19 mouse cellular contexts compared by ENCODE assay signal in genomic region chr10:99081569-99081990, GRCm38 (mm10). TPM values are rescaled to one million over a fixed set of nuclear protein-coding genes. Genes with fewer than 3 reads are reported as not detected.
DNase-seq lines count a peak whose midpoint lies in the region; ATAC-seq and TF ChIP-seq lines count a peak whose summit lies in the region.
"Had no signal": no experiment of that assay in that cellular context is flagged by ENCODE, and none has a peak within 500 bp of the region (broad histone marks: within the 10 kb centered on the region; RNA-seq: fewer than 3 reads in every experiment).

No protein-coding gene starts in this region.

- peaks cover 10% of the 10 kb centered on the region for H3K9me3 ChIP-seq in CH12.LX (replicated peaks; ENCODE audit: low read length)
- H3K9me3 ChIP-seq in midbrain, embryonic 13.5 days: no peaks in the 10 kb centered on the region
- no peaks in the 10 kb centered on the region for H3K9me3 ChIP-seq in forebrain, embryonic 10.5 days
- H3K9me3 ChIP-seq: neural tube, embryonic 15.5 days had no signal

- no peak for TF ChIP-seq CTCF in CH12.LX (conservative IDR thresholded peaks at IDR 0.05 in 1 of 2, IDR thresholded peaks at IDR 0.05 in 1 of 2; ENCODE audit: low read depth in 2 of 2, low read length in 2 of 2)

- no peaks in the 10 kb centered on the region for H3K27me3 ChIP-seq in CH12.LX (replicated peaks)
- H3K27me3 ChIP-seq in midbrain, embryonic 13.5 days: no peaks in the 10 kb centered on the region
- H3K27me3 ChIP-seq in forebrain, embryonic 10.5 days (ENCODE audit: poor library complexity, severe bottlenecking): no peaks in the 10 kb centered on the region
- H3K27me3 ChIP-seq: neural tube, embryonic 15.5 days had no signal

- no peak overlapping the region for H3K4me3 ChIP-seq in CH12.LX (replicated peaks in 1 of 3; ENCODE audit: low read depth in 2 of 3, low read length in 2 of 3, poor library complexity in 1 of 3)
- no peak overlapping the region for H3K4me3 ChIP-seq in midbrain, embryonic 13.5 days (replicated peaks)
- no peak overlapping the region for H3K4me3 ChIP-seq in forebrain, embryonic 10.5 days
- H3K4me3 ChIP-seq: neural tube, embryonic 15.5 days had no signal

- TF ChIP-seq POLR2A in CH12.LX (IDR thresholded peaks at IDR 0.05; ENCODE audit: low read depth, low read length): peak; percentile 50; the same call in 1 of the 2 replicates

- in situ Hi-C loops in CH12.LX (cut with MboI; ENCODE audit: low pct_ligation_motif_present, low pct_unique_long_range_greater_than_20kb, low sequenced_read_pairs): loop anchor here (25.0 kb wide), 3 partner anchors 169 to 594 kb away; partner anchors contain the start of gene Atp2b1

- H3K27ac ChIP-seq in CH12.LX (ENCODE audit: insufficient read depth, low read depth): peak overlapping the region; percentile 74
- no peak overlapping the region for H3K27ac ChIP-seq in midbrain, embryonic 13.5 days
- H3K27ac ChIP-seq in forebrain, embryonic 10.5 days: no peak overlapping the region
- H3K27ac ChIP-seq: hindbrain, embryonic 14.5 days; liver, embryonic 14.5 days; neural tube, embryonic 15.5 days; stomach, postnatal 0 days had no signal

- peak; percentile 27 for DNase-seq in layer of hippocampus, adult 11-12 months (ENCODE audit: low spot score)
- DNase-seq in layer of hippocampus, adult 9-10 months (ENCODE audit: low spot score): no peak
- peak; percentile 98 for DNase-seq in CH12.LX (ENCODE audit: extremely low read depth)
- peak; percentile 81 to 85 for DNase-seq in frontal cortex, adult 2 months (ENCODE audit: extremely low spot score in 1 of 2, low spot score in 1 of 2)
- peak; percentile 38 to 54 for DNase-seq in right cerebral cortex, postnatal 10 days (ENCODE audit: low spot score in 2 of 2)
- DNase-seq in cerebellum, adult 8-10 months: no peak
- no peak for DNase-seq in forebrain, embryonic 10.5 days (ENCODE audit: extremely low spot score, low spot score)
- DNase-seq: cerebellum, postnatal 25 days; layer of hippocampus, postnatal 36 days; lung, postnatal 4 days had no signal

- peaks cover 20 to 74% of the 10 kb centered on the region in 2 experiments for H3K4me1 ChIP-seq in CH12.LX (ENCODE audit: control insufficient read depth in 1 of 2, insufficient read depth in 2 of 2)
- no peaks in the 10 kb centered on the region for H3K4me1 ChIP-seq in midbrain, embryonic 13.5 days (replicated peaks)
- 0 out of 2 replicates have a peak, but pooled peaks cover 5% of the 10 kb centered on the region for H3K4me1 ChIP-seq in forebrain, embryonic 10.5 days

- peak; percentile 97 for TF ChIP-seq EP300 in CH12.LX (IDR thresholded peaks at IDR 0.05; ENCODE audit: low read length)

- ATAC-seq in midbrain, embryonic 13.5 days: no peak

- no peak; the same call in none of the 2 replicates for TF ChIP-seq RAD21 in CH12.LX (IDR thresholded peaks at IDR 0.05; ENCODE audit: low read depth, low read length)

- dilution Hi-C loops in CH12.LX (cut with MboI; ENCODE audit: extremely low pct_ligation_motif_present, extremely low pct_unique_long_range_greater_than_20kb, low sequenced_read_pairs): no loop called here

- WGBS in midbrain, embryonic 13.5 days: 93% methylated on average over 10 of the region's 10 CpGs
- whole genome bisulfite sequencing in forebrain, embryonic 10.5 days: 90% methylated on average over 10 of the region's 10 CpGs

- peaks cover 0 to 1% of the 10 kb centered on the region in 2 experiments for H3K36me3 ChIP-seq in CH12.LX (replicated peaks in 1 of 2; ENCODE audit: control insufficient read depth in 1 of 2, insufficient read depth in 1 of 2, low read length in 1 of 2)
- H3K36me3 ChIP-seq in midbrain, embryonic 13.5 days: no peaks in the 10 kb centered on the region
- no peaks in the 10 kb centered on the region for H3K36me3 ChIP-seq in forebrain, embryonic 10.5 days (replicated peaks)
- H3K36me3 ChIP-seq: neural tube, embryonic 15.5 days had no signal

- H3K4me2 ChIP-seq in CH12.LX (ENCODE audit: insufficient read depth, low read depth, poor library complexity, severe bottlenecking): peak overlapping the region; percentile 77; the same call in 1 of the 2 replicates
- no peak overlapping the region for H3K4me2 ChIP-seq in midbrain, embryonic 13.5 days (replicated peaks)
- H3K4me2 ChIP-seq: heart, embryonic 11.5 days; hindbrain, embryonic 14.5 days; neural tube, embryonic 15.5 days had no signal

- no peaks in the 10 kb centered on the region for H3K79me2 ChIP-seq in CH12.LX (replicated peaks; ENCODE audit: control insufficient read depth, extremely low read depth, insufficient read depth, poor library complexity, severe bottlenecking)

- H3K9ac ChIP-seq in CH12.LX (ENCODE audit: insufficient read depth, low read depth): no peak overlapping the region
- no peak overlapping the region for H3K9ac ChIP-seq in midbrain, embryonic 13.5 days (replicated peaks)
- H3K9ac ChIP-seq: hindbrain, embryonic 14.5 days; liver, embryonic 14.5 days; neural tube, embryonic 15.5 days had no signal

TF ChIP-seq in CH12.LX, 34 proteins besides CTCF, POLR2A, EP300 and RAD21 (continues in another document):
- TF ChIP-seq BHLHE40 (IDR thresholded peaks at IDR 0.05; ENCODE audit: low read depth, low read length) (peak; percentile 90), RCOR1 (conservative IDR thresholded peaks at IDR 0.05; ENCODE audit: low read depth, low read length) (peak; percentile 64; the same call in 1 of the 2 replicates), IRF4 (IDR thresholded peaks at IDR 0.05; ENCODE audit: low read depth, low read length) (peak; percentile 96), POLR2AphosphoS2 (IDR thresholded peaks at IDR 0.05; ENCODE audit: low read depth, low read length) (no peak), NELFE (IDR thresholded peaks at IDR 0.05; ENCODE audit: low read depth, low read length) (0 out of 2 replicates have a peak, but pooled peaks have one; percentile 35), MAX (IDR thresholded peaks at IDR 0.05; ENCODE audit: low read length) (peak; percentile 79), E2F4 (IDR thresholded peaks at IDR 0.05; ENCODE audit: insufficient replicate concordance, low read depth, low read length) (peak; percentile 83; the same call in 1 of the 2 replicates), UBTF (IDR thresholded peaks at IDR 0.05; ENCODE audit: low read depth, low read length) (no peak), GABPA (IDR thresholded peaks at IDR 0.05; ENCODE audit: insufficient replicate concordance, low read depth, low read length) (no peak), SIN3A (IDR thresholded peaks at IDR 0.05; ENCODE audit: low read length) (peak; percentile 39; the same call in 1 of the 2 replicates), MYC (IDR thresholded peaks at IDR 0.05; ENCODE audit: low read depth, low read length) (peak; percentile 63; the same call in 1 of the 2 replicates), JUN (IDR thresholded peaks at IDR 0.05; ENCODE audit: insufficient read depth, low read depth, low read length) (peak; percentile 98), TCF12 (IDR thresholded peaks at IDR 0.05; ENCODE audit: low read depth, low read length) (peak; percentile 93), ZNF384 (IDR thresholded peaks at IDR 0.05; ENCODE audit: low read depth, low read length) (no peak), CHD2 (IDR thresholded peaks at IDR 0.05; ENCODE audit: low read length) (peak; percentile 51; the same call in 1 of the 2 replicates), KAT2A (IDR thresholded peaks at IDR 0.05; ENCODE audit: insufficient replicate concordance, low read length) (no peak), TBP (conservative IDR thresholded peaks at IDR 0.05; ENCODE audit: low read depth, low read length) (peak; percentile 68; the same call in 1 of the 2 replicates), JUND (conservative IDR thresholded peaks at IDR 0.05; ENCODE audit: low read depth, low read length) (peak; percentile 87), MAZ (IDR thresholded peaks at IDR 0.05; ENCODE audit: low read depth, low read length) (no peak; the same call in 1 of the 2 replicates), USF1 (IDR thresholded peaks at IDR 0.05; ENCODE audit: low read depth, low read length) (no peak), CHD1 (IDR thresholded peaks at IDR 0.05; ENCODE audit: low read depth, low read length) (no peak), NRF1 (IDR thresholded peaks at IDR 0.05; ENCODE audit: low read depth, low read length) (peak; percentile 93), MAFK (IDR thresholded peaks at IDR 0.05; ENCODE audit: insufficient replicate concordance, low read length) (peak; percentile 90), MEF2A (IDR thresholded peaks at IDR 0.05; ENCODE audit: borderline replicate concordance, low read depth, low read length) (peak; percentile 100), ZKSCAN1 (IDR thresholded peaks at IDR 0.05; ENCODE audit: borderline replicate concordance, low read depth, low read length) (no peak), ZC3H11A (IDR thresholded peaks at IDR 0.05; ENCODE audit: low read depth, low read length) (no peak), SMC3 (IDR thresholded peaks at IDR 0.05; ENCODE audit: low read depth, low read length) (no peak; the same call in 1 of the 2 replicates), ZMIZ1 (IDR thresholded peaks at IDR 0.05; ENCODE audit: low read depth, low read length) (no peak)

RNA-seq across cellular contexts. Expression of gene Poc1b, which starts 25.3 kb away (rescaled TPM):
- 5.0 and 5.6 TPM in 2 replicates for total RNA-seq in CH12.LX (2012; rRNA removed)
- 3.8 and 4.0 TPM in 2 replicates for total RNA-seq in CH12.LX (2014; rRNA removed)
- 17.4 and 18.2 TPM in 2 replicates for polyA plus RNA-seq in CH12.LX (2012; ENCODE audit: insufficient read length, low read depth)
- 7.9 and 9.3 TPM in 2 replicates for polyA plus RNA-seq in frontal cortex, adult 2 months (2012; rRNA removed)
- polyA plus RNA-seq in midbrain, embryonic 13.5 days (2015; fragmentation: Nextera tagmentation; extraction: Ambion mirVana): 12.8 and 13.7 TPM in 2 replicates
- polyA plus RNA-seq in forebrain, embryonic 10.5 days (2016; fragmentation: Nextera tagmentation; extraction: Ambion mirVana): 35.0 and 36.0 TPM in 2 replicates

RNA-seq across cellular contexts. Expression of gene Galnt4, which starts 26.4 kb away (rescaled TPM):
- 4.7 and 5.2 TPM in 2 replicates for total RNA-seq in CH12.LX (2012; rRNA removed)
- 4.6 and 5.3 TPM in 2 replicates for total RNA-seq in CH12.LX (2014; rRNA removed)
- 3.7 and 4.4 TPM in 2 replicates for polyA plus RNA-seq in CH12.LX (2012; ENCODE audit: insufficient read length, low read depth)
- polyA plus RNA-seq in frontal cortex, adult 2 months (2012; rRNA removed): 1.3 TPM in 2 replicates
- 3.4 TPM in 2 replicates for polyA plus RNA-seq in midbrain, embryonic 13.5 days (2015; fragmentation: Nextera tagmentation; extraction: Ambion mirVana)
- 5.0 and 5.3 TPM in 2 replicates for polyA plus RNA-seq in forebrain, embryonic 10.5 days (2016; fragmentation: Nextera tagmentation; extraction: Ambion mirVana)

RNA-seq across cellular contexts. Expression of gene Phxr2, which starts 44.5 kb away (rescaled TPM):
- total RNA-seq in CH12.LX (2012; rRNA removed) (not detected in 2 replicates), CH12.LX (2014; rRNA removed) (not detected in 2 replicates)
- not detected in 2 replicates for polyA plus RNA-seq in CH12.LX (2012; ENCODE audit: insufficient read length, low read depth)
- polyA plus RNA-seq in frontal cortex, adult 2 months (2012; rRNA removed): not detected in 2 replicates
- polyA plus RNA-seq in midbrain, embryonic 13.5 days (2015; fragmentation: Nextera tagmentation; extraction: Ambion mirVana): not detected in 2 replicates
- 0.14 TPM in 1 of 2 replicates, not detected in the other for polyA plus RNA-seq in forebrain, embryonic 10.5 days (2016; fragmentation: Nextera tagmentation; extraction: Ambion mirVana)
- total RNA-seq: layer of hippocampus, postnatal 36 days; midbrain, postnatal 0 days had no signal
- polyA plus RNA-seq: heart, embryonic 11.5 days; hindbrain, embryonic 14.5 days; kidney, embryonic 16.5 days; liver, embryonic 14.5 days; midbrain, postnatal 0 days; neural tube, embryonic 15.5 days; small intestine, adult 2 months; stomach, postnatal 0 days had no signal

Comparison
In these comparisons a context has a peak if more than half of its experiments do, and no peak if none do; other contexts are left out.
1. DNase-seq: peak in layer of hippocampus, adult 11-12 months (single experiment), CH12.LX (single experiment), frontal cortex, adult 2 months (2 of 2) and right cerebral cortex, postnatal 10 days (2 of 2); none in layer of hippocampus, adult 9-10 months (single experiment), cerebellum, adult 8-10 months (single experiment) and forebrain, embryonic 10.5 days (single experiment).